Comparison of ENCODE assay signal across 24 mouse cellular contexts in the genomic region with DNA sequence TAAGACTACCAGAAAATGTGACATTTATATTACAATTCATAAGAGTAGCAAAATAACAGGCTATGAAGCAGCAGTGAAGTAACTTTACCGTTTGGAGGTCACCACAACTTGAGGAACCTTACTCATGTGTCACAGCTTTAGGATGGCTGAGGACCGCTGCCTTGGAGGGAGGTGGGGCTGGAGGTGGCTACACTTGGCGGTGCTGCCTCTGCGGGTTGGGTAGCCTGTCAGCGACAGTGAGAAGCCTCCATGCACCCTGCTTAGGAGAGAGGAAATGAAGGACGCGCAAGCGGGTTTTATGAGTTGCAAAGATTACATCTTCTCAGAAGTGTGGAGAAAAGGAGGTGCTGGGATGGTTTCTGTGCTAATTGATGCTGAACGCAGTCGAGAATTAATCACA.
DNase-seq lines count a peak whose midpoint lies in the region; ATAC-seq lines count a peak whose summit lies in the region.
"Had no signal": no experiment of that assay in that cellular context is flagged by ENCODE, and none has a peak within 500 bp of the region (broad histone marks: within the 10 kb centered on the region; RNA-seq: fewer than 3 reads in every experiment).

No protein-coding gene starts in this region.

- ATAC-seq in heart, embryonic 11.5 days (replicated peaks; ENCODE audit: insufficient number of reproducible peaks, low FRiP score, low TSS enrichment) = no peak
- ATAC-seq in common myeloid progenitor, adult 5-6 weeks (replicated peaks; ENCODE audit: low read depth, poor library complexity, severe bottlenecking) = peak; percentile 73
- peak; percentile 62 for ATAC-seq in megakaryocyte progenitor cell, adult 5-6 weeks (replicated peaks; ENCODE audit: poor library complexity)
- ATAC-seq: CD4-positive, CD25-positive, alpha-beta regulatory T cell, adult 4 months; forebrain, embryonic 15.5 days; hindbrain, embryonic 16.5 days; inflammation-experienced regulatory T-cells, adult 6 months; intestine, embryonic 16.5 days had no signal

- DNase-seq in heart, adult 11 months = peak; percentile 65
- DNase-seq in 416B (ENCODE audit: low read depth) = peak; percentile 40
- DNase-seq in right cerebral cortex, adult 18-20 months = no peak
- DNase-seq in kidney, postnatal 4 days = no peak
- DNase-seq: adrenal gland, adult 2 months; adrenal gland, postnatal 25 days; cerebellum, adult 18-20 months; cerebellum, adult 9-10 months; cerebellum, postnatal 14 days; gastrocnemius, postnatal 10 days; heart, adult 2 months had no signal

- peaks cover 8% of the 10 kb centered on the region for H3K4me1 ChIP-seq in heart, embryonic 11.5 days (ENCODE audit: control insufficient read depth, insufficient read depth, low read length)

- 76% methylated on average over 10 of the region's 10 CpGs for WGBS in heart, embryonic 11.5 days (ENCODE audit: insufficient replicate concordance)

- H3K27me3 ChIP-seq in heart, embryonic 11.5 days (ENCODE audit: control insufficient read depth, insufficient read depth, low read length) = no peaks in the 10 kb centered on the region
- H3K27me3 ChIP-seq: embryonic facial prominence, embryonic 12.5 days; embryonic facial prominence, embryonic 15.5 days; forebrain, embryonic 15.5 days; hindbrain, embryonic 13.5 days had no signal

- no peak overlapping the region for H3K4me2 ChIP-seq in heart, embryonic 11.5 days
- H3K4me2 ChIP-seq: embryonic facial prominence, embryonic 12.5 days; embryonic facial prominence, embryonic 15.5 days; forebrain, embryonic 15.5 days; hindbrain, embryonic 13.5 days had no signal

- H3K36me3 ChIP-seq in heart, embryonic 11.5 days (ENCODE audit: control insufficient read depth, insufficient read depth, low read length) = no peaks in the 10 kb centered on the region
- H3K36me3 ChIP-seq: forebrain, embryonic 15.5 days had no signal

- no peak overlapping the region for H3K27ac ChIP-seq in heart, embryonic 11.5 days (ENCODE audit: low read depth, low read length)
- H3K27ac ChIP-seq: embryonic facial prominence, embryonic 12.5 days; embryonic facial prominence, embryonic 15.5 days; forebrain, embryonic 15.5 days; heart, adult 2 months; heart, embryonic 10.5 days; hindbrain, embryonic 10.5 days; hindbrain, embryonic 13.5 days had no signal

- H3K4me3 ChIP-seq in heart, embryonic 11.5 days (ENCODE audit: low read depth, low read length) = no peak overlapping the region
- H3K4me3 ChIP-seq: embryonic facial prominence, embryonic 12.5 days; embryonic facial prominence, embryonic 15.5 days; forebrain, embryonic 15.5 days; heart, adult 2 months; heart, embryonic 10.5 days; hindbrain, embryonic 10.5 days; hindbrain, embryonic 13.5 days had no signal

- H3K9me3 ChIP-seq in heart, embryonic 11.5 days (replicated peaks; ENCODE audit: control insufficient read depth, low read length) = no peaks in the 10 kb centered on the region
- H3K9me3 ChIP-seq: embryonic facial prominence, embryonic 12.5 days; embryonic facial prominence, embryonic 15.5 days; forebrain, embryonic 15.5 days; heart, embryonic 10.5 days; hindbrain, embryonic 13.5 days had no signal

- H3K9ac ChIP-seq in heart, embryonic 11.5 days (ENCODE audit: low read depth, low read length) = no peak overlapping the region
- H3K9ac ChIP-seq: embryonic facial prominence, embryonic 12.5 days; embryonic facial prominence, embryonic 15.5 days; forebrain, embryonic 15.5 days; hindbrain, embryonic 13.5 days had no signal

Comparison
In these comparisons a context has a peak if more than half of its experiments do, and no peak if none do; other contexts are left out.
1. DNase-seq: peak in heart, adult 11 months (single experiment) and 416B (single experiment); none in right cerebral cortex, adult 18-20 months (single experiment) and kidney, postnatal 4 days (0 of 2).